Mouse (Mus musculus) embryonic facial prominence, embryonic 13.5 days (tissue): ENCODE data around the gene Gnl1. TPM values are rescaled to one million over a fixed set of nuclear protein-coding genes. Genes with fewer than 3 reads are reported as not detected.
"Not testable (repeated sequence)": the region's sequence is repeated elsewhere in the genome, so short reads cannot be mapped to it uniquely, and the experiment has no call there.

Experiments
- ATAC-seq: fragments of 200-750 bp; cut with Nextera tagmentation; 2 replicates; pipeline ENCODE4 v1.8.0; 2017; ENCODE audit warnings: low read depth; ENCODE audit not compliant: insufficient number of reproducible peaks, insufficient read depth, low FRiP score, low TSS enrichment
- H3K27ac ChIP-seq: fragments of 300-500 bp; sonication (generic); 2 replicates; pipeline ENCODE4 v1.5.1; 2015; ENCODE audit warnings: moderate library complexity, mild to moderate bottlenecking, inconsistent platforms
- H3K27me3 ChIP-seq: fragments of 300-500 bp; sonication (generic); 2 replicates; pipeline ENCODE4 v1.6.1; 2015; ENCODE audit warnings: mild to moderate bottlenecking, inconsistent platforms
- H3K36me3 ChIP-seq: fragments of 300-500 bp; sonication (generic); 2 replicates; pipeline ENCODE4 v1.6.1; 2015; ENCODE audit warnings: mild to moderate bottlenecking, inconsistent platforms
- H3K4me1 ChIP-seq: fragments of 300-500 bp; sonication (generic); 2 replicates; pipeline ENCODE4 v1.6.1; 2015; ENCODE audit warnings: inconsistent platforms
- H3K4me2 ChIP-seq: fragments of 300-500 bp; sonication (generic); 2 replicates; pipeline ENCODE4 v1.6.1; 2015; ENCODE audit warnings: moderate library complexity, mild to moderate bottlenecking, inconsistent platforms
- H3K4me3 ChIP-seq: fragments of 300-500 bp; sonication (generic); 2 replicates; pipeline ENCODE4 v1.5.1; 2015; ENCODE audit warnings: mild to moderate bottlenecking, inconsistent platforms
- H3K9ac ChIP-seq: fragments of 300-500 bp; sonication (generic); 2 replicates; pipeline ENCODE4 v1.6.1; 2015; ENCODE audit warnings: mild to moderate bottlenecking, inconsistent platforms
- H3K9me3 ChIP-seq: fragments of 300-500 bp; sonication (generic); 2 replicates; pipeline ENCODE4 v1.6.1; 2016; ENCODE audit warnings: inconsistent platforms
- WGBS: fragments of 180-500 bp; shearing (Covaris S2); methylation state at CpG from one replicate; pipeline ENCODE4 v1.1.7; 2015; ENCODE audit warnings: mixed read lengths; 5-methylcytosine and 5-hydroxymethylcytosine counted together
- polyA plus RNA-seq: library from polyadenylated mRNA; unstranded; fragments of >200 nt; fragmentation: Nextera tagmentation; extraction: Ambion mirVana; gene quantifications from 2 replicates; pipeline ENCODE4 v1.2.1, GENCODE M21; 2015

The Gnl1 gene
- polyA plus RNA-seq, 1 experiment from 2014 or later, result 64.8 TPM

GRCm38 (mm10) chr17:36028879-36029619 lies 49.4 kb downstream of the Gnl1 start:
- Histone ChIP-seq H3K9ac (no peak overlapping the region), H3K4me3 (no peak overlapping the region), H3K27ac (no peak overlapping the region), H3K9me3 (no peaks in the 10 kb centered on the region), H3K36me3 (no peaks in the 10 kb centered on the region), H3K4me2 (no peak overlapping the region), H3K4me1 (peaks cover 6% of the 10 kb centered on the region), H3K27me3 (peaks cover 5% of the 10 kb centered on the region; the same call in 1 of the 2 replicates)
- no peak for ATAC-seq
- WGBS, result 87% methylated on average over 7 of the region's 7 CpGs

DNA sequence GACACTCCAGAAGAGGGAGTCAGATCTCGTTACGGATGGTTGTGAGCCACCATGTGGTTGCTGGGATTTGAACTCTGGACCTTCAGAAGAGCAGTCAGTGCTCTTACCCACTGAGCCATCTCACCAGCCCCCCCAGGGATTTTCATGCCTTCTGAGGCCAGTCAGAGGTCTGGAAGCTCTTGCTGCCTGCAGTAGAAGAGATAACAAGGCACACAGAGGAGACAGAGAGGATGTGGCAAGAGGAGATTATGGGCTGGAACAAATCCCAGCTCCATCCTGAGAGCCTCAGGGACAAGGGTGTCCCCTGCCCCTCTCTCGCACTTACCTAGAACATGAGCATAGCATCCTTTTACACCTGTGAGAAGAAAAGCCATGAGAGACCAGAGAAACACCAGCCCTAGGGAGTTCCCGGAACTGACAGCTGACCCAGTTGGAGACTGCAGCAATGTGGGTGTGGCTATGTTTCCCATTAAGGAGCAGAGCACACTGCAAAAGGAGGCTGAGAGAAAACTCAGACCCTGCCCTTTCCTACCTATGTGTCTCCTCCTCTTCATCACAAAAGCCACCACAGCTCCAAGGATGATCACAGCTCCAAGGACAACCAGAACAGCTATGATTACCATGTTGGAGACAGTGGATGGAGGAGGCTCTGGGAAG lies 50.5 kb downstream of the Gnl1 start:
- not testable (repeated sequence) for H3K4me3 ChIP-seq, H3K9ac ChIP-seq, H3K27ac ChIP-seq, H3K36me3 ChIP-seq, ATAC-seq, H3K9me3 ChIP-seq, H3K4me2 ChIP-seq, H3K27me3 ChIP-seq, H3K4me1 ChIP-seq
- WGBS, result 77% methylated on average over 4 of the region's 4 CpGs

DNA sequence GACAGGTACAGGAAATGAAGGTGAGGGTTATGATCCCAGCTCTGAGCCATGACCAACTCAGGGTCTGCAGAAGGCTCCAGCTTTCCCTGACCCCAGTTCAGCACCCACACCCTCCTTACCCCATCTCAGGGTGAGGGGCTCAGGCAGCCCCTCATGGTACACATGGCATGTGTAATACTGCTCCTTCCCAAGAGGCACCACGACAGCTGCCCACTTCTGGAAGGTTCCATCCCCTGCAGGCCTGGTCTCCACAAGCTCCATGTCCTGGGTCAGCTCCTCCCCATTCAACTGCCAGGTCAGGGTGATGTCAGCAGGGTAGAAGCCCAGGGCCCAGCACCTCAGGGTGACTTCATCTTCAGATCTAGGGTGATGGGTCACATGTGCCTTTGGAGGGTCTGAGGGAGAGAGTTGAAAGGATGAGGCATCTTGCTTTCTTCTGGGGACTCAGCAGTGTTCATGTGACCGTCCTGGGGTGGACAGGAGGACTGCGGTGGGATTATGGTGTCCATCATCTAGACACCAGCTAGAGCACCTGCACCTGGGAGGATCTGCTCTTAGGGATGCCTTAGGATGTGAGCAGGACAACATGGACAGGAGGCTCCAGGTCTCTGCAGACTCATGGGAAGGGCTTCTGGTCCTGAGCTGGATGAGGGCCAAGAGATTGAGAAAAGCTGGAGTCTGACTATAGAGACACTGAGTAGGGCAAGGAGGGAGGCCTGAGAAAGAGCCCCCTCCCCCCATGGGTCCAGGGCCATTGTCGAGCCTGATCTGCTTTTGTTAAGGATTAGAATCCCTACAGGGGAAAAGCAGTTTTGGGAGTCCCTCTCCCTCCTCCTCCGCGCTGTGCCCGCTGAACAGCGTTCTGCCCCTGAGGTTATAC lies 51.3 kb downstream of the Gnl1 start:
- 36% methylated on average over 8 of the region's 8 CpGs for WGBS
- Histone ChIP-seq H3K4me3 (peak overlapping the region; percentile 56), H3K9ac (peak overlapping the region; percentile 76), H3K4me2 (peak overlapping the region; percentile 90)
- H3K4me1 ChIP-seq, H3K27ac ChIP-seq, ATAC-seq, H3K9me3 ChIP-seq, H3K36me3 ChIP-seq, H3K27me3 ChIP-seq: not testable (repeated sequence)

DNA sequence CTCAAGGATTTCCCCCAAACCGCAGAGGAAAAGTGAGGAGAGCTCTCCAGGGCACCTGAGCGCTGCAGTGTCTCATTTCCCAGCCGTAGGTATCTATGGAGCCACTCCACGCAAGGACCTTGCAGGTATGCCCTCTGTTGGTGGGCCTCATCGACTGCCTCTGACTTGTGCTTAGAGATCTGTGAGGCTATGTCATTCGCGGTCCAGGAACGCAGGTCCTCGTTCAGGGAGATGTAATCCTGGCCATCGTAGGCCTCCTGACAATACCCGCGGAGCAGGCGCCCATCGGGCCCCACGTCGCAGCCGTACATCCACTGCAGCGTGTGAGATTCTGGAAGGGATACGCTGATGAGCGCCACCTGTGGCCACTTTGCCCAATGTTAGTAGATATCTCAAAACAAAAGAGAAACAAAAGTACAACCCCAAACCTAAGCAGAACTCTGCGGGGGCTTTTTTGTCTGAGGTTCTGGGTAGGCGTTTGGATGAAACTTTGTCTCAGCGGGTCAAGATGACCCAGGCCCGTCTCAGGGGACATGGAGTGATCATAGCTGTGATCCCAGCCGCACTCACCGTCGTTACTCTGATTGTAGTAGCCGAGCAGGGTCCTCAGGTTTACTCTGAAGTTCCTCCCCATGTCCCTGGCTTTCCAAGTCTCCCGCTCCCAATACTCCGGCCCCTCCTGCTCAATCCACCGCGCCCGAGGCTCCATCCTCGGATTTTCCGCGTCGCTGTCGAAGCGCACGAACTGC lies 52.1 kb downstream of the Gnl1 start:
- not testable (repeated sequence) for H3K27me3 ChIP-seq, H3K36me3 ChIP-seq, H3K9me3 ChIP-seq, H3K27ac ChIP-seq, H3K4me1 ChIP-seq
- peak overlapping the region; percentile 76 for H3K9ac ChIP-seq
- ATAC-seq, result peak; percentile 40
- peak overlapping the region; percentile 56 for H3K4me3 ChIP-seq
- H3K4me2 ChIP-seq, result peak overlapping the region; percentile 90
- 1% methylated on average over 40 of the region's 40 CpGs for WGBS

DNA sequence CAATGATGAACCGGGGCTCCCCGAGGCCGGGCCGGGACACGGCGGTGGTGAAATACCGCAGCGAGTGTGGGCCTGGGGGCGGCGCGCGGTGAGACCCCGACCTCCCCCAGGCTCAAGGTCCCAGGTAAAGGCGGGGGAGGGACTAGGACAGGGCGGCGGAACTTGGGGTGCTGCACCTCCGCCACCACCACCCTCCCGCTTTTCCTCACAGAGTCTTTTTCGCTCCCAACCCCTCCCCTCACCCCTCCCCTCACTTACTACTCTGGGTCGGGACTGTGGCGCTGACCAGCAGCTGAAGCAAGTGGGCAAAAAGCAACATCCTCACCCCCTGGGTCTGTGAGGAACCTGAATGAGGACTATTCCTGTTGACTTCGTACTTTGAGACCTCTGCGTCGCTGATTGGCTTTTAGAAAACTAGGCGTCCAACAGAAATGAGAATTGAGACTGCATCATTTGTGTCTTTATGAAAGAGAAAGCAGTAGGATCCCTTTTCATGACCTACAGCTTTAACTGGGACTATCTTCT lies 52.8 kb downstream of the Gnl1 start, which contains the start of gene H2-T23:
H2-T23 (minus strand) TSS at position 505 of the 525 bp plus-strand sequence.
- not testable (repeated sequence) for H3K27me3 ChIP-seq, H3K4me1 ChIP-seq, H3K9me3 ChIP-seq, ATAC-seq, H3K36me3 ChIP-seq, H3K27ac ChIP-seq
- Histone ChIP-seq H3K9ac (peak within 1 kb of the TSS; percentile 76), H3K4me2 (peak within 1 kb of the TSS; percentile 90), H3K4me3 (peak within 1 kb of the TSS; percentile 56)
- 1% methylated on average over 25 of the region's 25 CpGs for WGBS

DNA sequence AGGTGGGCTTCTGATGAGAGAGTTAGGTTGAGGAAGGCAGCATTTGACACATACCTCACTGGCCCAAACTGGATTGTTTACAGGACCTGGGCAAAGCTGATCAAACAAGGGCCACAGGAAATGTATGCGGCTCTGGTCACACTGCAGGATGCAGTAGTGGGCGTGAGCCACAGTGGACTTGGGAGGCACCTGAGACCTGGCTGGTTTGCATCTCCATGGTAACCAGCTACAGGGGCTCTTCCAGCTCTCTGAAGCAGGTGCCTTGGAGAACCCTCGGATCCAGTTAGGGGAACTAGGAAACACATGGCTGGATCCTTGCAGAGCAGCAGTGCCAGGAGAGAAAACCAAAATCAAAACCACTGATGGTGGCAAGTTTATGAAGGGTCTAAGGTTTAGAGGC lies 54.9 kb downstream of the Gnl1 start:
- H3K4me3 ChIP-seq, H3K27me3 ChIP-seq, ATAC-seq, H3K9ac ChIP-seq, H3K27ac ChIP-seq, H3K4me1 ChIP-seq, H3K9me3 ChIP-seq, H3K4me2 ChIP-seq, H3K36me3 ChIP-seq: not testable (repeated sequence)
- 63% methylated on average over 3 of the region's 3 CpGs for WGBS

GRCm38 (mm10) chr17:36035010-36035638 lies 55.5 kb downstream of the Gnl1 start:
- not testable (repeated sequence) for H3K9me3 ChIP-seq, H3K4me3 ChIP-seq, ATAC-seq, H3K4me2 ChIP-seq, H3K9ac ChIP-seq, H3K27me3 ChIP-seq, H3K36me3 ChIP-seq, H3K4me1 ChIP-seq, H3K27ac ChIP-seq
- 33% methylated on average over 3 of the region's 3 CpGs for WGBS

DNA sequence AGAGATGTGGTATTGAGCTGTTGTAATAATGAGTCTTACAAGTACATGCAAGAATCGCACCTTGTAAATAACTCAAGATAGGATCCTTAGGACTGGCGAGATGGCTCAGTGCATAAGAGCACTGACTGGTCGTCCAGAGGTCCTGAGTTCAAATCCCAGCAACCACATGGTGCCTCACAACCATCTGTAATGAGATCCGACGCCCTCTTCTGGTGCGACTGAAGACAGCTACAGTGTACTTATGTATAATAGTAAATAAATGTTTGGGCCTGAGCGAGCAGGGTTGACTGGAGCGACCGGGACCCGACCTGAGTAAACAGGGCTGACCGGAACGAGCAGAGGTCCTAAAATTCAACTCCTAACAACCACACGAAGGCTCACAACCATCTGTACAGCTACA lies 56.5 kb downstream of the Gnl1 start:
- WGBS, result 86% methylated on average over 13 of the region's 13 CpGs
- not testable (repeated sequence) for H3K9me3 ChIP-seq, H3K4me3 ChIP-seq, H3K4me2 ChIP-seq, H3K4me1 ChIP-seq, ATAC-seq, H3K9ac ChIP-seq, H3K36me3 ChIP-seq, H3K27ac ChIP-seq, H3K27me3 ChIP-seq
